Mouse (Mus musculus) brain, embryonic 14.5 days (tissue): ENCODE measurements around the gene Slc38a11. TPM values are rescaled to one million over a fixed set of nuclear protein-coding genes. Genes with fewer than 3 reads are reported as not detected.

ENCODE experiments used
- DNase-seq: peaks from one replicate; pipeline ENCODE4 v3.0.0-alpha.2; 2011; ENCODE audit warnings: low read depth
- CTCF ChIP-seq: fragments of 200-500 bp; IDR thresholded peaks from 2 replicates; pipeline ENCODE4 v1.5.1; 2012; ENCODE audit warnings: inconsistent platforms, mild to moderate bottlenecking, moderate library complexity, borderline replicate concordance; ENCODE audit not compliant: insufficient read depth, insufficient read length; ENCODE audit errors: extremely low read depth
- POLR2A ChIP-seq: fragments of 200-500 bp; IDR thresholded peaks from 2 replicates; pipeline ENCODE4 v1.6.1; 2012; ENCODE audit warnings: mild to moderate bottlenecking, inconsistent platforms, borderline replicate concordance; ENCODE audit not compliant: poor library complexity, insufficient read depth, insufficient read length, severe bottlenecking; ENCODE audit errors: extremely low read depth
- polyA plus RNA-seq: library from polyadenylated mRNA; depleted of rRNA; stranded (reverse); fragments of >200 nt; gene quantifications from 2 replicates; pipeline ENCODE4 v1.2.3, GENCODE M21; 2012

The Slc38a11 gene
- polyA plus RNA-seq, 1 experiment, result 1.1 TPM

GRCm38 (mm10) chr2:65373076-65373475, 9.2 kb upstream of the Slc38a11 start:
- TF ChIP-seq CTCF, result no peak
- TF ChIP-seq POLR2A, result no peak
- DNase-seq, result no peak

DNA sequence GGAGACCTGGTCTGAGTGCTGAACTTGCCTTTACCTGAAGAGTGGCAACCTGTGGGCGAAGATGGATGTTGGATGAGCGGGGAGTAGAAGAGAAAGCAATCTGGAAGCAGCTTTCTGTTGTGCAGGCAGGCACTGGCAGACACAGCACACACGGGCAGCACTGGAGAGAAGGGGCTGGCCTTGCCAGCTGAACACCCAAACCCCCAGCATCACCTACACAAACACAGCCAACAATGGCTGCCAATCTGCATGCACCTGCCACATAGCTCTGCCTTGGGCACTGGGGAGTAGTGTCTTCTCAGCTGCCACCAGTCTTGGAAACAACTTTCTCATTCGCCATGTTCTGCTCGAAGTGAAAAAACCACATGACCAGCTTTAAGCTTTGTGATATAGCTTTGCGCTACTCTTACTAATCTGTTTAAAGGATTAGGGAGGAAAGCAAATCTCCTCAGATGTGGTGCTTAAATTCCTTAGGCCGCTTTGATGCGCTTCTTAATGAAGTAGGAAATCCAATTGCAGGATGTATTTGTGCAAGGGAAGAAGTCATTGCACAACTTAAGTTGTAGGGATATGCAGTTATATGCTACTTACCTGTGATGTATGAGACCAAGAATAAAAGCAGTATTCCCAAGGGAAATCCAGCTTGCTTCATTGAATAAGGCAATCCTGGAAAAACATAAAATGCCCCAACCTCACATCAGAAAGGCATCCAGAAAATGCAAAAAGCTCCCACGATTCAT, 2.9 kb downstream of the Slc38a11 start:
- peak; percentile 62 for DNase-seq
- TF ChIP-seq POLR2A (no peak), CTCF (no peak)

DNA sequence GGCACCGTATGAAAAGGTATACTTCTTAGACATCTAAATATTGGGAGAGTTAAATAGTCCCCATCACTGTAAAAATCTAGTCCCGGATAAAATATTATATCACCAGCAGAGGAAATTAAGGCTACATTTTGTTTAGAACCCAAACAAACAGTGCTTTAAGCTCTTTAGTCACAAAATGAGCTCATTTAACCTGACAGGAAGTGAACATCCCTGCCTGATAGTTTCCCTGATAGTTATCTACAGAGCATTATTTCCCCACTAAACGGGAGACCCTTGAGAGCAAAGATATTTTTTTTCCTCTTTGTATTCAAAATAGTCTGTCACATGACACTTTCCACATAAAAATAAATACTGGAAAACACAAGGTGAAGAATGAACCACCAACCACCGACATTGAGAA, 16.5 kb downstream of the Slc38a11 start:
- no peak for DNase-seq
- TF ChIP-seq POLR2A, result no peak
- no peak for TF ChIP-seq CTCF

DNA sequence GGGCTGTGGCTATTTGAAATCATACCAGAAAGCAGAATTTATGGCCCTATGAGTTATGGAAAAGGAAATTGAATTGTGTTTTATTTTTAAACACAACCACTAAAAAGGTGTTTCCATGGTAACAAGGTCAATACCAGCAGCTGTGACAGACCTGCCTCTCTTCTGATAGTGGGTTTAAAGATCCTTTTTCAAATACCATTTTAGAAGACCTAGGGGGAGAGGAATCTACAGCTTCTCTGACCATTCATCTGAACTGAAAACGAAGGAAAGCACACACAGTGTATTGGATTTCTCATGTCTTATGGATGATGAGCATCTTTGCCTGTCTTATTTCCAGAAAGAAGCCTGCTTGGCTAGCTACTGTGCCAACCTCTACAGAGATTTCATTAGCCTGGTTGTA, 16.9 kb downstream of the Slc38a11 start:
- peak; percentile 49 for DNase-seq
- no peak for TF ChIP-seq POLR2A
- TF ChIP-seq CTCF, result no peak

- no peak for TF ChIP-seq POLR2A
- TF ChIP-seq CTCF, result no peak
- no peak for DNase-seq
Observed at GRCm38 (mm10) chr2:65346037-65346436, 17.8 kb downstream of the Slc38a11 start.

GRCm38 (mm10) chr2:65342057-65342456, 21.8 kb downstream of the Slc38a11 start:
- no peak for TF ChIP-seq CTCF
- TF ChIP-seq POLR2A, result no peak
- DNase-seq, result peak; percentile 35

- DNase-seq, result no peak
- TF ChIP-seq POLR2A (no peak), CTCF (no peak)
Observed at GRCm38 (mm10) chr2:65340839-65341238, 23.0 kb downstream of the Slc38a11 start.

DNA sequence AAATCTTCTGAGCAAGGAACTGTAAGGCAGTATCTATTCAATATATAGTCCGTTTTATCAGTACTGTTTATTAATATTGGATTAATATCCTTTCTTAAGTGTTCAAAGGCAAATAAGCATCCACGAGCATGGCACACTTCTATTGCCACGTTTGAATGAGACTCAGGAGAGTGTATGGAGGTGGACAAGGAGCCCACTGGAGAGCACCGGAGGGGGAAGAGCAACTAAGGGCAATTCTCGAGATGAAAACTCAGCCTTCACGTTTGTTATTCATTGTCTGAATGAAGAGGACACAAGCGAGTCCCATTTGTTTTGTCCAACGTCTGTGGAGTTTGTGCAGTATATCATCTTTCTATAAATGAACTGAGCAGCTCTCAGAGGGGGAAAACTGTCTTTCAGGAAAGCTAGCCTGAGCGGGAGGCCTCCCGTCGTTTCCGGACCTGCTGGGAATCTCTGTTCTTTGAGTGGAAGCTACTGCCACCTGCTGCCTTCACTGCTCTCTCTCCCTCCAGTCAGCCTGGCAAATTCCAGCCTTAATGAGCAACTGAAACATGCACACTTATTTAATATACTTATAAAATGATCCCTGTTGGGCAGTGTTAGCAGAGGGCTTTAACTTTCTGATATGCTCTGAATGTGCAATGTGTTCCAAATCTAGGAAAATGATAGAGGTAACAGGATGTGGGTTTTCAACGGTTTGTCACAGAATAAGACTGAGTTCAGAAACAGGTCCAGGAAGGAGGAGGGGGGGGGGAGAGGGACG, 26.3 kb downstream of the Slc38a11 start:
- peak; percentile 75 for TF ChIP-seq CTCF
- TF ChIP-seq POLR2A, result no peak
- peak; percentile 88 for DNase-seq

- no peak for DNase-seq
- TF ChIP-seq POLR2A, result no peak
- no peak for TF ChIP-seq CTCF
Observed at GRCm38 (mm10) chr2:65336608-65337007, 27.2 kb downstream of the Slc38a11 start.

GRCm38 (mm10) chr2:65334091-65334490, 29.7 kb downstream of the Slc38a11 start:
- TF ChIP-seq CTCF (no peak), POLR2A (no peak)
- no peak for DNase-seq

DNA sequence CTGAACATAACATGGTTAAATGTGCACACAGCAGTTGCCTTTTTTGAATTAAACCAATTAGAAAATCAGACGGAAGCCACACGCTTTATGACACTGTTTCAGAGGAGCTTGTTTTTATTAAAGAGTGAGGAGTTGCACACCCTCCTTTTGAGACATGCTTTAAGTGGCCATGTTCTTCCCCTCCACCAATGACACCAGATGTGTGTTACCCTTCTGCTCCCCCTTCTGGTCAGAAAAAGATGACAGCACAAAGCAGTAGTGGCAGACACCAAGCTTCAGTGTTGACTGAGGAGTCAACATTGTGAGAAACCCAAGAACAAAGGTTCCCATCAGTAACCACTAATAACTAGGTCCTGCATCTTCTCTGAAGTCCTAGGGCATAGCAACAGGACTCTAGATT, 32.5 kb downstream of the Slc38a11 start:
- TF ChIP-seq CTCF (peak; percentile 49; the same call in 1 of the 2 replicates), POLR2A (no peak)
- peak; percentile 48 for DNase-seq
